ENCODE assay signal across 15 mouse cellular contexts in genomic region chr13:43284711-43285151, GRCm38 (mm10). TPM values are rescaled to one million over a fixed set of nuclear protein-coding genes. Genes with fewer than 3 reads are reported as not detected.
DNase-seq lines count a peak whose midpoint lies in the region; ATAC-seq lines count a peak whose summit lies in the region.
"Had no signal": no experiment of that assay in that cellular context is flagged by ENCODE, and none has a peak within 500 bp of the region (broad histone marks: within the 10 kb centered on the region; RNA-seq: fewer than 3 reads in every experiment).

No protein-coding gene starts in this region.

- ATAC-seq in frontal cortex, adult (ENCODE audit: low TSS enrichment) = peak; percentile 80
- 0 out of 2 replicates have a peak, but pooled peaks have one; percentile 26 for ATAC-seq in neutrophil, adult 5-6 weeks (ENCODE audit: extremely low read depth, insufficient number of reproducible peaks, low FRiP score, poor library complexity, severe bottlenecking)
- ATAC-seq: forebrain, postnatal 0 days; liver, postnatal 0 days; midbrain, embryonic 13.5 days had no signal

- DNase-seq in frontal cortex, postnatal 10 days (ENCODE audit: low spot score in 2 of 2) = no peak
- DNase-seq in retina, adult 2 months (ENCODE audit: low read depth, low spot score) = peak; percentile 34
- no peak for DNase-seq in retina, embryonic 14.5 days (ENCODE audit: low spot score)
- peak; percentile 45 to 55 for DNase-seq in cerebellum, postnatal 10 days
- no peak for DNase-seq in embryo, embryonic 10 days (ENCODE audit: low spot score)
- DNase-seq in adrenal gland, postnatal 4 days (ENCODE audit: low spot score in 2 of 2) = no peak
- DNase-seq: forebrain, postnatal 0 days; gastrocnemius, postnatal 14 days; kidney, adult 8-10 months; kidney, postnatal 36 days; liver, postnatal 0 days; thymus, postnatal 25 days had no signal

RNA-seq across cellular contexts. Expression of gene Gfod1, which starts 19.2 kb away (rescaled TPM):
- 18.5 and 19.2 TPM in 2 replicates for total RNA-seq in neutrophil, adult 5-6 weeks (2017)
- total RNA-seq in adrenal gland, postnatal 4 days (2021) = 10 to 100 TPM; 10.3 to 10.4 TPM

Comparison
In these comparisons a context has a peak if more than half of its experiments do, and no peak if none do; other contexts are left out.
1. DNase-seq: peak in retina, adult 2 months (single experiment) and cerebellum, postnatal 10 days (2 of 2); none in frontal cortex, postnatal 10 days (0 of 2), retina, embryonic 14.5 days (single experiment), embryo, embryonic 10 days (single experiment) and adrenal gland, postnatal 4 days (0 of 2).